Mouse (Mus musculus) liver, embryonic 14.5 days (tissue): Measurements from ENCODE around the gene Ccdc115. TPM values are rescaled to one million over a fixed set of nuclear protein-coding genes. Genes with fewer than 3 reads are reported as not detected.

Source experiments
- ATAC-seq: fragments of 200-750 bp; cut with Nextera tagmentation; 2 replicates; pipeline ENCODE4 v1.8.0; 2017; ENCODE audit warnings: moderate number of reproducible peaks, mild to moderate bottlenecking, moderate library complexity; ENCODE audit not compliant: insufficient read depth
- DNase-seq, 3 experiments: peaks; one replicate each; pipeline ENCODE4 v3.0.0-alpha.2; 2012 to 2013; ENCODE audit warnings: low read depth in 3 of 3, low spot score in 3 of 3
- H3K27ac ChIP-seq: fragments of 300-500 bp; sonication (generic); 2 replicates; pipeline ENCODE4 v1.5.1; 2014; ENCODE audit warnings: moderate library complexity, mild to moderate bottlenecking, control low read depth, inconsistent platforms
- H3K27me3 ChIP-seq: fragments of 300-500 bp; sonication (generic); 2 replicates; pipeline ENCODE4 v1.6.1; 2014; ENCODE audit warnings: mild to moderate bottlenecking, low read length, moderate library complexity; ENCODE audit not compliant: control insufficient read depth, insufficient read depth
- H3K36me3 ChIP-seq: fragments of 300-500 bp; sonication (generic); replicated peaks from 2 replicates; pipeline ENCODE4 v1.6.1; 2014; ENCODE audit warnings: low read depth; ENCODE audit not compliant: control insufficient read depth, insufficient read depth
- H3K4me1 ChIP-seq, 2 experiments: fragments of 200-500 bp in 1 of 2; fragments of 300-500 bp in 1 of 2; sonication (generic) in 1 of 2; replicated peaks; 2 replicates each; pipeline ENCODE4 v1.6.1; 2012 to 2014; ENCODE audit warnings: antibody characterized with exemption in 1 of 2, inconsistent platforms in 1 of 2, low read length in 1 of 2; ENCODE audit not compliant: control insufficient read depth in 2 of 2, insufficient read depth in 2 of 2
- H3K4me2 ChIP-seq: fragments of 300-500 bp; sonication (generic); 2 replicates; pipeline ENCODE4 v1.6.1; 2014; ENCODE audit warnings: low read depth, mild to moderate bottlenecking, control low read depth, moderate library complexity
- H3K4me3 ChIP-seq, 2 experiments: fragments of 200-500 bp in 1 of 2; fragments of 300-500 bp in 1 of 2; sonication (generic) in 1 of 2; 2 replicates each; pipeline ENCODE4 v1.5.1; 2012 to 2014; ENCODE audit warnings: low read depth in 2 of 2, low read length in 2 of 2, mild to moderate bottlenecking in 2 of 2, control low read depth in 1 of 2, inconsistent platforms in 1 of 2, moderate library complexity in 1 of 2; ENCODE audit not compliant: insufficient read depth in 1 of 2
- H3K9ac ChIP-seq: fragments of 300-500 bp; sonication (generic); replicated peaks from 2 replicates; pipeline ENCODE4 v1.6.1; 2014; ENCODE audit warnings: mild to moderate bottlenecking, control low read depth, moderate library complexity
- H3K9me3 ChIP-seq: fragments of 300-500 bp; sonication (generic); 2 replicates; pipeline ENCODE4 v1.6.1; 2016; ENCODE audit warnings: low read length, mixed read lengths; ENCODE audit not compliant: control insufficient read depth
- CTCF ChIP-seq: IDR thresholded peaks from 2 replicates; pipeline ENCODE4 v1.5.1; 2016; ENCODE audit warnings: antibody characterized with exemption, low read depth, control low read depth
- EP300 ChIP-seq: IDR thresholded peaks from 2 replicates; pipeline ENCODE4 v1.6.1; 2016; ENCODE audit warnings: antibody characterized with exemption, low read depth
- WGBS: fragments of 180-500 bp; shearing (Covaris S2); extraction: QIAGEN DNeasy Blood & Tissue Kit; methylation state at CpG from one replicate; pipeline ENCODE4 v1.1.7; 2014; ENCODE audit not compliant: insufficient replicate concordance; 5-methylcytosine and 5-hydroxymethylcytosine counted together
- microRNA-seq: library from miRNA; unstranded; fragments of <30 nt; microRNA quantifications from one replicate; pipeline ENCODE4, GENCODE M21; 2016
- polyA plus RNA-seq, 2 experiments: library from polyadenylated mRNA; depleted of rRNA in 1 of 2; stranded (reverse) in 1 of 2; unstranded in 1 of 2; fragments of >200 nt; fragmentation: Nextera tagmentation in 1 of 2; extraction: Ambion mirVana in 1 of 2; gene quantifications; 2 replicates each; pipeline versions ENCODE4 v1.2.1 to v1.2.3; 2012 to 2014

The Ccdc115 gene
- polyA plus RNA-seq, 2 experiments = 21.3 to 21.6 TPM

DNA sequence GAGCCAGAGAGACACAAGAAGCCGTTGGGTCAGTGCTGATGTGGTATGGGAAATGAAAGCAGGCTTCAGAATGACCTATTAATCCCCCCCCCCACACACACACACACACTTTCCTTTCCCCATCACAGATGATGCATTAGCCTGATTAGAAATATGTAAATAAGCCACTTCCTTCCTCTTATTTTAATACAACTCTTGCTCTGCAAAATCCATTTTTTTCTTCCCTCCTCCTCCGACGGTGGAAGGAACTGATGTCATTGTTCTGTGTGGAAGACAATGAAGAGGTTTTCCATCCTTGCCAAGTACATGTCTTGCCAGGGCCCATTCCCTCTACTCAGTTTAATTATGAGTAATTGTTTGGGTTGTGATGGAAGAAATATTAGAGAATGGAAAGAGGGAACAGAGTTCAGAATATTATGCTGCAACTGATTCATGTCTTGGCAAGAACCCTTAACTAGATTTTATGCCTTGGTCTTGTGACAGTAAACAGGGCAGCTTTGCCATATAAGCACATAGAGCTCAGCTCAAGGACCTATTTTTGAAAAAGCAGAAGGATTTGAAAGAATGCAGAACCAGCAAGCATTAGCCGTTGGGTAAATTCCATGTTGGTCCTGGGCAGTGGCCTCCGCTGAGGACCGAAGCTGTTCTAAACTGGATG, 50.1 kb downstream of the Ccdc115 start:
- H3K27ac ChIP-seq = no peak overlapping the region
- no peaks in the 10 kb centered on the region for H3K9me3 ChIP-seq
- H3K4me1 ChIP-seq = no peaks in the 10 kb centered on the region
- ATAC-seq (peak; percentile 43; the same call in 1 of the 2 replicates), DNase-seq (no peak)
- no peaks in the 10 kb centered on the region for H3K36me3 ChIP-seq
- no peaks in the 10 kb centered on the region for H3K27me3 ChIP-seq
- H3K4me3 ChIP-seq = no peak overlapping the region
- TF ChIP-seq CTCF = no peak
- no peak for TF ChIP-seq EP300
- 41% methylated on average over 6 of the region's 6 CpGs for WGBS
- H3K9ac ChIP-seq = no peak overlapping the region
- no peak overlapping the region for H3K4me2 ChIP-seq

DNA sequence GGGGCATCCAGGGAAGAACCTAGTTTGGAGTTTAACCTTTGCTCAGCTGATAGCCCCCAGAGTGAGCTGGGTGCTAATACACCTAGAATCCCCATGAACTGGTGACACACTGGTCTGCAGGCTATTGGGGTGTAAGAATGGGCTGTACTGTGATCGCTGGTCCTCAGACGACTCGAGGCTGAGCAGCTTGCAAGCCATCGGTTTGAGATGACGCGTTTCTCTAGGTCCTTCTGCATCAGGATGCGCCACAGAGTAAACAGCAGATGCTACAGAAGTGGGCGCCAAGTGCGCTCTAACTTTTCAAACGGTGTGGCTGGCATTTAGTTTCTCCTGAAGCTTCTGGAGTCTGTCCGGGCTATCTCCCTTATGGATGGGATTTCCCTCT, 50.6 kb downstream of the Ccdc115 start:
- H3K27ac ChIP-seq = no peak overlapping the region
- TF ChIP-seq EP300 = no peak
- no peak overlapping the region for H3K9ac ChIP-seq
- no peaks in the 10 kb centered on the region for H3K27me3 ChIP-seq
- H3K4me1 ChIP-seq = no peaks in the 10 kb centered on the region
- no peaks in the 10 kb centered on the region for H3K36me3 ChIP-seq
- DNase-seq (no peak), ATAC-seq (no peak)
- no peak overlapping the region for H3K4me2 ChIP-seq
- no peak overlapping the region for H3K4me3 ChIP-seq
- no peaks in the 10 kb centered on the region for H3K9me3 ChIP-seq
- 65% methylated on average over 11 of the region's 11 CpGs for WGBS

DNA sequence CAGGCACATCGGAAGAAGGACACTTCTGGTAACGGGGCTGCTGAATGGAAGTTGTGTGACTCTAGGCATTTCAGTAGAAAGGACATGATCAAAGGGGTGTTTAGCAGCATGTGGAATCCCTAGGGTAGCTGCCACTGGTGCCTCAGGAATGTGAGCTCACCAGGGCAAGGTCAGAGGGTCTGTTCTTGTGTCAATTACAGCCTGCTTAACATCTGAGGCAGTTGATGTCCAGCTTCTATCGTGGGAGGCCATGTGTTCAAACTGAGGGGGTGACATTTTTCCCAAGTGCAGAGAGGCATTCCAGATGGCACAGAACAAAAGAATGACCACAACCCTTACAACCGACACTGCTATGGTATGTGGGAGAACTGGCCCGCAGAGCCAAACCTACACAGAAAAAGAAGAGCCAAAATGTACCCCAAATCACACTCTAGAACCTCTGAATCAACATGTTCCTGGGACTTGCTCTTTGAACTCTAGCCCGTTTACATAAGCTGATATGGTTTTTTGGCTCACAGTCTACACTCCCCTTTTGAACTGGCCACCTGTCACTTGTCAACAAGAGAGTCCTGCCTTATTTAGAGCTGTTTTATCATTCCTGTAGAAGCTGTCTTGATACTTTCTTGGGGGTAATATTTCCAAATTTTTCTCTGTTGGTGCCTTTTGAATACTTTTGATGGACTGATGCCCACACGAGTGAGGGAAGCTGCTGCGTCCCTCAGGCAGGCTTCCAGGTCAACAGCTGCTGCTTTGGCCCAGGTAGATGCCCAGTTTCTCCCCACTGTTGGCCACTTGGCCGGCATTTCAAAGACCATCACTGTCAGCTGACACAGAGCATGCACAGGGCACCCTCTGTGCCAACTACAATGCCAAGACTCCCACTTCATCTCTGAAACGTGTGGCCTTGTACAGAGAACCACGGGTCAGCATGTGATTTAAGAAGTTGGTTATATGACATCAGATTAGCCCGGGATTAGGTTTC, 51.8 kb downstream of the Ccdc115 start:
- 59% methylated on average over 12 of the region's 12 CpGs for WGBS
- Histone ChIP-seq H3K9me3 (no peaks in the 10 kb centered on the region), H3K4me2 (no peak overlapping the region), H3K27me3 (no peaks in the 10 kb centered on the region), H3K4me3 (no peak overlapping the region), H3K27ac (no peak overlapping the region), H3K4me1 (no peaks in the 10 kb centered on the region), H3K9ac (no peak overlapping the region), H3K36me3 (no peaks in the 10 kb centered on the region)
- TF ChIP-seq CTCF = no peak
- TF ChIP-seq EP300 = no peak
- ATAC-seq (no peak), DNase-seq (no peak)

Small RNAs within 50 kb of the gene (microRNA-seq; reads per million reads assigned to microRNA genes)
- 10.1 reads per million, percentile 21 among the genes with 10 or more reads in this experiment for gene Mir5103

Other genes starting within 250 kb of the Ccdc115 start
- 8.9 and 21.2 TPM in 2 replicates for gene Imp4, start 179 bp upstream of the Ccdc115 start, polyA plus RNA-seq (2012; rRNA removed)
- gene Imp4, start 179 bp upstream of the Ccdc115 start, polyA plus RNA-seq (2014; fragmentation: Nextera tagmentation; extraction: Ambion mirVana) = 56.8 and 59.6 TPM in 2 replicates
- gene Ptpn18, start 20.1 kb upstream of the Ccdc115 start, polyA plus RNA-seq (2012; rRNA removed) = 12.6 and 26.4 TPM in 2 replicates
- 18.3 and 23.8 TPM in 2 replicates for gene Ptpn18, start 20.1 kb upstream of the Ccdc115 start, polyA plus RNA-seq (2014; fragmentation: Nextera tagmentation; extraction: Ambion mirVana)
- not detected in 2 replicates for gene Prss39, start 58.7 kb upstream of the Ccdc115 start, polyA plus RNA-seq (2012; rRNA removed)
- gene Prss39, start 58.7 kb upstream of the Ccdc115 start, polyA plus RNA-seq (2014; fragmentation: Nextera tagmentation; extraction: Ambion mirVana) = not detected in 2 replicates
- not detected in 2 replicates for gene Cfc1, start 96.0 kb upstream of the Ccdc115 start, polyA plus RNA-seq (2012; rRNA removed)
- not detected in 2 replicates for gene Cfc1, start 96.0 kb upstream of the Ccdc115 start, polyA plus RNA-seq (2014; fragmentation: Nextera tagmentation; extraction: Ambion mirVana)
- gene Prss40, start 121.3 kb upstream of the Ccdc115 start, polyA plus RNA-seq (2012; rRNA removed) = not detected in 2 replicates
- gene Prss40, start 121.3 kb upstream of the Ccdc115 start, polyA plus RNA-seq (2014; fragmentation: Nextera tagmentation; extraction: Ambion mirVana) = not detected in 2 replicates
- gene Amer3, start 140.0 kb upstream of the Ccdc115 start, polyA plus RNA-seq (2012; rRNA removed) = 0.02 TPM in 1 of 2 replicates, not detected in the other
- not detected in 2 replicates for gene Amer3, start 140.0 kb upstream of the Ccdc115 start, polyA plus RNA-seq (2014; fragmentation: Nextera tagmentation; extraction: Ambion mirVana)